Mouse (Mus musculus) megakaryocyte, embryonic 14.5 days (primary cell): Measurements from ENCODE around the gene Tm4sf4.

Experiments used
- FLI1 ChIP-seq: IDR thresholded peaks from 2 replicates; pipeline ENCODE4 v1.6.1; 2012; ENCODE audit warnings: low read length, inconsistent platforms, mixed read lengths
- GATA1 ChIP-seq: IDR thresholded peaks from 3 replicates; pipeline ENCODE4 v1.6.1; 2012; ENCODE audit warnings: mixed read lengths, low read length, inconsistent platforms, borderline replicate concordance

DNA sequence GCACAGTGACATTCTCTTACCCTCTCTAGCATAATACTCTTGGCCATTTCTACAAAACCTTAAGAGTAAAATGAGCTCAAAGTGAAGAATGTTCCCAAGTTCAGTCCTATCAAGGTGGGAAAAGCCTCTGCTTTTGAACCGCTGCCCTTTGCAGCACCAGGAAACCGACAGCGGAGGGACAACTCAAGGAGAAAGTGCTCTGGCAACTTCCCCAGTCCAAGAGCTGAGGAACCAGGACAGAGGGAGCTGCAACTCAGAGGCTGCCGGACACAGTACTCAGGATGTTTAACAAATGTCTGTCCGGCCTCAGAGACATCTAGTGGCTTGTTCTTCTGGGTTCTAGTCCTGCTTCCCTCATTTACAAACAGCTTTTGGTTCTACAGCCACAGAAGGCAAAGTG lies 56.9 kb downstream of the Tm4sf4 start:
- no peak for TF ChIP-seq GATA1
- no peak for TF ChIP-seq FLI1
